Mouse (Mus musculus) MEL (cell line): Measurements from ENCODE around the gene Elof1. TPM values are rescaled to one million over a fixed set of nuclear protein-coding genes. Genes with fewer than 3 reads are reported as not detected.
A peak's percentile ranks its signal among the peaks of the same experiment; 100 is the strongest.

Source experiments
- DNase-seq: peaks from one replicate; pipeline ENCODE4 v3.0.0; 2011; ENCODE audit warnings: low read depth, low spot score
- H3K27ac ChIP-seq: 2 replicates; pipeline ENCODE4 v1.5.1; 2012; ENCODE audit warnings: low read depth, mild to moderate bottlenecking, control low read depth, low read length, moderate library complexity; ENCODE audit not compliant: control insufficient read depth
- H3K27me3 ChIP-seq, 2 experiments: fragments of 150-350 bp in 1 of 2; sonication (generic) in 1 of 2; 2 replicates each; pipeline ENCODE4 v1.6.1; 2012; ENCODE audit warnings: low read length in 2 of 2, mild to moderate bottlenecking in 2 of 2, improper control_type of control experiment in 1 of 2, moderate library complexity in 1 of 2; ENCODE audit not compliant: insufficient read depth in 2 of 2, control insufficient read depth in 1 of 2
- H3K36me3 ChIP-seq, 2 experiments: 2 replicates each; pipeline ENCODE4 v1.6.1; 2012 to 2014; ENCODE audit warnings: low read length in 2 of 2, improper control_type of control experiment in 1 of 2, inconsistent platforms in 1 of 2, mild to moderate bottlenecking in 1 of 2; ENCODE audit not compliant: insufficient read depth in 2 of 2, control insufficient read depth in 1 of 2
- H3K4me1 ChIP-seq, 2 experiments: fragments of 150-350 bp in 1 of 2; sonication (generic) in 1 of 2; 2 replicates each; pipeline ENCODE4 v1.6.1; 2012; ENCODE audit warnings: low read length in 2 of 2, improper control_type of control experiment in 1 of 2, mild to moderate bottlenecking in 1 of 2; ENCODE audit not compliant: insufficient read depth in 2 of 2, control insufficient read depth in 1 of 2
- H3K4me3 ChIP-seq, 2 experiments: fragments of 150-350 bp in 1 of 2; sonication (generic) in 1 of 2; 2 replicates each; pipeline ENCODE4 v1.5.1; 2012; ENCODE audit warnings: low read depth in 2 of 2, low read length in 2 of 2, mild to moderate bottlenecking in 2 of 2, moderate library complexity in 2 of 2, control low read depth in 1 of 2, improper control_type of control experiment in 1 of 2; ENCODE audit not compliant: control insufficient read depth in 1 of 2, insufficient read depth in 1 of 2
- H3K79me2 ChIP-seq: 2 replicates; pipeline ENCODE4 v1.6.1; 2012; ENCODE audit warnings: mild to moderate bottlenecking, low read length, moderate library complexity; ENCODE audit not compliant: control insufficient read depth, poor library complexity, insufficient read depth
- H3K9ac ChIP-seq: 2 replicates; pipeline ENCODE4 v1.6.1; 2012; ENCODE audit warnings: low read depth, mild to moderate bottlenecking, control low read depth, low read length, moderate library complexity; ENCODE audit not compliant: control insufficient read depth, poor library complexity, severe bottlenecking
- H3K9me3 ChIP-seq: fragments of 150-350 bp; sonication (generic); replicated peaks from 2 replicates; pipeline ENCODE4 v1.6.1; 2012; ENCODE audit warnings: mild to moderate bottlenecking, low read length, improper control_type of control experiment, moderate library complexity; ENCODE audit not compliant: insufficient read depth
- CHD2 ChIP-seq: IDR thresholded peaks from 2 replicates; pipeline ENCODE4 v1.6.1; 2011; ENCODE audit warnings: low read length, improper control_type of control experiment
- CTCF ChIP-seq, 3 experiments: IDR thresholded peaks in 2 of 3; conservative IDR thresholded peaks in 1 of 3; 2 replicates each; pipeline ENCODE4 v1.5.1; 2011 to 2012; ENCODE audit warnings: low read length in 3 of 3, low read depth in 2 of 3, mild to moderate bottlenecking in 2 of 3, improper control_type of control experiment in 1 of 3, inconsistent platforms in 1 of 3, mixed read lengths in 1 of 3, moderate library complexity in 1 of 3; ENCODE audit not compliant: control insufficient read depth in 1 of 3, insufficient read depth in 1 of 3, poor library complexity in 1 of 3, severe bottlenecking in 1 of 3
- E2F4 ChIP-seq: IDR thresholded peaks from 2 replicates; pipeline ENCODE4 v1.6.1; 2011; ENCODE audit warnings: low read depth, low read length, improper control_type of control experiment, borderline replicate concordance
- ELF1 ChIP-seq: IDR thresholded peaks from 2 replicates; pipeline ENCODE4 v1.6.1; 2014; ENCODE audit warnings: low read depth, mild to moderate bottlenecking, inconsistent platforms, low read length, improper control_type of control experiment, moderate library complexity
- EP300 ChIP-seq, 2 experiments: IDR thresholded peaks; 2 replicates each; pipeline ENCODE4 v1.6.1; 2011; ENCODE audit warnings: improper control_type of control experiment in 2 of 2, low read length in 2 of 2, low read depth in 1 of 2, mild to moderate bottlenecking in 1 of 2
- ETS1 ChIP-seq: IDR thresholded peaks from 2 replicates; pipeline ENCODE4 v1.6.1; 2012; ENCODE audit warnings: low read depth, mild to moderate bottlenecking, inconsistent platforms, low read length, improper control_type of control experiment, moderate library complexity
- GABPA ChIP-seq: IDR thresholded peaks from 2 replicates; pipeline ENCODE4 v1.6.1; 2012; ENCODE audit warnings: low read depth, mild to moderate bottlenecking, inconsistent platforms, low read length, improper control_type of control experiment, moderate library complexity
- HCFC1 ChIP-seq: IDR thresholded peaks from 2 replicates; pipeline ENCODE4 v1.6.1; 2012; ENCODE audit warnings: low read depth, mild to moderate bottlenecking, inconsistent platforms, low read length, improper control_type of control experiment, moderate library complexity
- JUND ChIP-seq: IDR thresholded peaks from 2 replicates; pipeline ENCODE4 v1.6.1; 2011; ENCODE audit warnings: low read depth, mild to moderate bottlenecking, improper control_type of control experiment, low read length
- KAT2A ChIP-seq: conservative IDR thresholded peaks from 2 replicates; pipeline ENCODE4 v1.6.1; 2012; ENCODE audit warnings: low read depth, low read length, improper control_type of control experiment, inconsistent platforms
- MAFK ChIP-seq: IDR thresholded peaks from 2 replicates; pipeline ENCODE4 v1.6.1; 2011; ENCODE audit warnings: low read depth, mild to moderate bottlenecking, low read length, improper control_type of control experiment, borderline replicate concordance
- MAX ChIP-seq: IDR thresholded peaks from 2 replicates; pipeline ENCODE4 v1.6.1; 2011; ENCODE audit warnings: low read length, improper control_type of control experiment
- MAZ ChIP-seq: IDR thresholded peaks from 2 replicates; pipeline ENCODE4 v1.6.1; 2012; ENCODE audit warnings: low read depth, mild to moderate bottlenecking, inconsistent platforms, low read length, improper control_type of control experiment
- MEF2A ChIP-seq: IDR thresholded peaks from 2 replicates; pipeline ENCODE4 v1.6.1; 2014; ENCODE audit warnings: low read depth, mild to moderate bottlenecking, inconsistent platforms, low read length, improper control_type of control experiment; ENCODE audit not compliant: poor library complexity, insufficient replicate concordance, severe bottlenecking; ENCODE audit errors: extremely low read depth
- MXI1 ChIP-seq: IDR thresholded peaks from 2 replicates; pipeline ENCODE4 v1.6.1; 2011; ENCODE audit warnings: mild to moderate bottlenecking, low read depth, low read length, improper control_type of control experiment
- MYC ChIP-seq: IDR thresholded peaks from 2 replicates; pipeline ENCODE4 v1.6.1; 2011; ENCODE audit warnings: low read depth, mild to moderate bottlenecking, low read length, improper control_type of control experiment, moderate library complexity
- NELFE ChIP-seq: IDR thresholded peaks from 2 replicates; pipeline ENCODE4 v1.6.1; 2011; ENCODE audit warnings: low read depth, low read length, improper control_type of control experiment
- NRF1 ChIP-seq: IDR thresholded peaks from 2 replicates; pipeline ENCODE4 v1.6.1; 2014; ENCODE audit warnings: low read depth, mild to moderate bottlenecking, inconsistent platforms, low read length, improper control_type of control experiment, moderate library complexity; ENCODE audit not compliant: poor library complexity, insufficient read depth, severe bottlenecking
- POLR2A ChIP-seq, 2 experiments: IDR thresholded peaks; 2 replicates each; pipeline ENCODE4 v1.6.1; 2011 to 2012; ENCODE audit warnings: low read length in 2 of 2, mild to moderate bottlenecking in 2 of 2, control low read depth in 1 of 2, improper control_type of control experiment in 1 of 2, low read depth in 1 of 2, moderate library complexity in 1 of 2; ENCODE audit not compliant: control insufficient read depth in 1 of 2, insufficient read depth in 1 of 2, poor library complexity in 1 of 2
- POLR2AphosphoS2 ChIP-seq: IDR thresholded peaks from 2 replicates; pipeline ENCODE4 v1.6.1; 2011; ENCODE audit warnings: low read length, improper control_type of control experiment
- POLR2AphosphoS5 ChIP-seq: IDR thresholded peaks from 2 replicates; pipeline ENCODE4 v1.6.1; 2012; ENCODE audit warnings: low read depth, borderline replicate concordance, mild to moderate bottlenecking, inconsistent platforms, low read length, moderate library complexity, mixed read lengths
- RAD21 ChIP-seq: IDR thresholded peaks from 2 replicates; pipeline ENCODE4 v1.6.1; 2011; ENCODE audit warnings: mild to moderate bottlenecking, low read depth, low read length, improper control_type of control experiment
- RCOR1 ChIP-seq: IDR thresholded peaks from 2 replicates; pipeline ENCODE4 v1.6.1; 2012; ENCODE audit warnings: low read depth, mild to moderate bottlenecking, inconsistent platforms, low read length, improper control_type of control experiment
- SIN3A ChIP-seq: IDR thresholded peaks from 2 replicates; pipeline ENCODE4 v1.6.1; 2012; ENCODE audit warnings: low read length, improper control_type of control experiment, inconsistent platforms
- SMC3 ChIP-seq: IDR thresholded peaks from 2 replicates; pipeline ENCODE4 v1.6.1; 2011; ENCODE audit warnings: low read depth, low read length, improper control_type of control experiment
- TAL1 ChIP-seq: IDR thresholded peaks from 2 replicates; pipeline ENCODE4 v1.6.1; 2012; ENCODE audit warnings: mild to moderate bottlenecking, inconsistent platforms, low read length, moderate library complexity, mixed read lengths
- TBP ChIP-seq: IDR thresholded peaks from 2 replicates; pipeline ENCODE4 v1.8.0; 2011; ENCODE audit warnings: low read depth, low read length, improper control_type of control experiment
- TCF12 ChIP-seq: IDR thresholded peaks from 2 replicates; pipeline ENCODE4 v1.6.1; 2014; ENCODE audit warnings: low read depth, mild to moderate bottlenecking, inconsistent platforms, low read length, improper control_type of control experiment, moderate library complexity
- UBTF ChIP-seq: IDR thresholded peaks from 2 replicates; pipeline ENCODE4 v1.6.1; 2012; ENCODE audit warnings: low read depth, mild to moderate bottlenecking, inconsistent platforms, low read length, improper control_type of control experiment, moderate library complexity, borderline replicate concordance; ENCODE audit not compliant: insufficient read depth
- USF1 ChIP-seq: IDR thresholded peaks from 2 replicates; pipeline ENCODE4 v1.6.1; 2014; ENCODE audit warnings: low read depth, mild to moderate bottlenecking, inconsistent platforms, low read length, improper control_type of control experiment, moderate library complexity
- USF2 ChIP-seq, 2 experiments: IDR thresholded peaks; 2 replicates each; pipeline ENCODE4 v1.6.1; 2011 to 2012; ENCODE audit warnings: improper control_type of control experiment in 2 of 2, low read length in 2 of 2, borderline replicate concordance in 1 of 2, inconsistent platforms in 1 of 2, low read depth in 1 of 2, mild to moderate bottlenecking in 1 of 2; ENCODE audit not compliant: insufficient read depth in 1 of 2
- ZC3H11A ChIP-seq: IDR thresholded peaks from 2 replicates; pipeline ENCODE4 v1.6.1; 2012; ENCODE audit warnings: low read depth, mild to moderate bottlenecking, inconsistent platforms, low read length, improper control_type of control experiment
- ZKSCAN1 ChIP-seq: IDR thresholded peaks from 2 replicates; pipeline ENCODE4 v1.6.1; 2012; ENCODE audit warnings: low read depth, mild to moderate bottlenecking, inconsistent platforms, low read length, improper control_type of control experiment, moderate library complexity
- ZMIZ1 ChIP-seq: IDR thresholded peaks from 2 replicates; pipeline ENCODE4 v1.6.1; 2012; ENCODE audit warnings: low read depth, mild to moderate bottlenecking, inconsistent platforms, low read length, improper control_type of control experiment, moderate library complexity
- ZNF384 ChIP-seq: IDR thresholded peaks from 2 replicates; pipeline ENCODE4 v1.6.1; 2012; ENCODE audit warnings: low read depth, mild to moderate bottlenecking, inconsistent platforms, low read length, improper control_type of control experiment
- polyA plus RNA-seq, 2 experiments: library from polyadenylated mRNA; stranded (reverse) in 1 of 2; unstranded in 1 of 2; fragments of >175 nt in 1 of 2; fragments of >200 nt in 1 of 2; gene quantifications; 2 replicates each; pipeline versions ENCODE4 v1.2.1 to v1.2.4; 2012; ENCODE audit warnings: low replicate concordance in 2 of 2, low read depth in 1 of 2; ENCODE audit not compliant: insufficient read length in 2 of 2, insufficient read depth in 1 of 2, missing spikeins in 1 of 2
- total RNA-seq: library from RNA; depleted of rRNA; stranded (reverse); fragments of 300-350 nt; gene quantifications from 2 replicates; pipeline ENCODE4 v1.2.3, GENCODE M21; 2012; rRNA removed

Elof1 gene
- 390 and 421 TPM in 2 replicates for total RNA-seq
- 100 to 1,000 TPM in 1 of 2 experiments, not detected in 1; 505 TPM for polyA plus RNA-seq

DNA sequence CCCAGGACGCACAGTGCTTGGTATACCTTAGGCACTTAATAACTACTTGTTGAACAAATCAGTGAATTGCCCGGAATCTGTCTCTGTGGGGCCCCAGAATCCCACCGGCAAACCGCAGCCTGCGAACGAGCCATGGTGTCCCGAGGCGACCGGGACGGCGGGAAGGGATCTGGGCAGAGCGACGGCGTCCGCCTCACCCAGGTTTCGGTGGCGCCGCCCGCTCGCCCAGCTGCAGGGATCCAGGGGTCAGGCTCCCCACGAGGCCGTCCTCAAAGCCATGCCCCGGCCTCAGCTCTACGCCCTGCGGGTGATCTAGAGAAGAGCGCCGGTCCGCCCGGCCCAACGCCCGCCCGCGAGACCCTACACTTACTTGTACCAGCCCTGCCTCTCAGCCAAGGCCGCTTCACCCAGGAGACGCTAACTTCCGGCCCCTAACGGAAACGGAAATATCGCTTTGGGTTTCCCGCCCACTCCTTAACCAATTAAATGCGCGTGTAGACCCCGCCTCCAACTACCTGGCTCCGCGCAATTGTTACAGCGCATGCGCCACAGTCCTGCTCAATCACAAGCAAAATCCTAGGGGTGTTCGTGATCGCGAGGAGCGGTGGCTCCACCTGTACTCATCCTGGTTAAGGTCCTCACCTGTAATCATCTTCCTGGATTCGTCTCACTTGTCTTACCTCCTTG, at the start of gene Elof1:
TSS of gene Elof1 (minus strand) at position 433 of the 687 bp plus-strand sequence.
- Histone ChIP-seq H3K27me3 (no peaks in the 10 kb centered on the region), H3K27ac (peak within 1 kb of the TSS; percentile 39), H3K4me1 (peaks cover 6 to 36% of the 10 kb centered on the region in 2 experiments), H3K4me3 (peak within 1 kb of the TSS; percentile 62 to 70), H3K9ac (peak within 1 kb of the TSS; percentile 76), H3K9me3 (no peaks in the 10 kb centered on the region), H3K79me2 (peaks cover 13% of the 10 kb centered on the region), H3K36me3 (peaks cover 3 to 19% of the 10 kb centered on the region in 2 experiments)
- DNase-seq = peak; percentile 100
- TF ChIP-seq MAX (peak; percentile 79; the same call in 1 of the 2 replicates), ELF1 (peak; percentile 93), CHD2 (no peak), SIN3A (peak; percentile 98), MAFK (no peak), KAT2A (peak; percentile 73; the same call in 1 of the 2 replicates), USF2 (IDR thresholded peaks at IDR 0.05; ENCODE audit: borderline replicate concordance in 1 of 2, insufficient read depth in 1 of 2, low read depth in 1 of 2, low read length in 2 of 2) (no peak), ZC3H11A (no peak), POLR2AphosphoS2 (peak; percentile 99), ETS1 (0 out of 2 replicates have a peak, but pooled peaks have one; percentile 29), TAL1 (no peak), USF1 (no peak), MYC (peak; percentile 67; the same call in 1 of the 2 replicates), GABPA (no peak), ZKSCAN1 (no peak), ZNF384 (no peak), POLR2A (IDR thresholded peaks at IDR 0.05; ENCODE audit: control insufficient read depth in 1 of 2, insufficient read depth in 1 of 2, low read depth in 1 of 2, low read length in 2 of 2, poor library complexity in 1 of 2) (peak in 1 of 2 experiments; percentile 99; a peak in 2 of 4 replicates), NRF1 (peak; percentile 98; the same call in 1 of the 2 replicates), TCF12 (peak; percentile 58), RAD21 (no peak), POLR2AphosphoS5 (0 out of 2 replicates have a peak, but pooled peaks have one; percentile 71), ZMIZ1 (peak; percentile 99), HCFC1 (peak; percentile 95), EP300 (IDR thresholded peaks at IDR 0.05; ENCODE audit: low read depth in 1 of 2, low read length in 2 of 2) (no peak), NELFE (peak; percentile 100), MAZ (peak; percentile 35; the same call in 1 of the 2 replicates), MXI1 (peak; percentile 93), SMC3 (no peak), JUND (no peak), MEF2A (no peak), RCOR1 (peak; percentile 58), CTCF (IDR thresholded peaks at IDR 0.05 in 2 of 3, conservative IDR thresholded peaks at IDR 0.05 in 1 of 3; ENCODE audit: control insufficient read depth in 1 of 3, insufficient read depth in 1 of 3, low read depth in 2 of 3, low read length in 3 of 3, poor library complexity in 1 of 3, severe bottlenecking in 1 of 3) (no peak), E2F4 (peak; percentile 100), TBP (peak; percentile 94), UBTF (peak; percentile 70; the same call in 1 of the 2 replicates)
